Mouse (Mus musculus) yolk sac, embryonic 10.5 days (tissue): ENCODE data around the gene Gamt.
"Not testable (repeated sequence)": the region's sequence is repeated elsewhere in the genome, so short reads cannot be mapped to it uniquely, and the experiment has no call there.

Source experiments
- DNase-seq: peaks from one replicate; pipeline ENCODE4 v3.0.0-alpha.2; 2017; ENCODE audit warnings: low spot score

Gene Gamt

DNA sequence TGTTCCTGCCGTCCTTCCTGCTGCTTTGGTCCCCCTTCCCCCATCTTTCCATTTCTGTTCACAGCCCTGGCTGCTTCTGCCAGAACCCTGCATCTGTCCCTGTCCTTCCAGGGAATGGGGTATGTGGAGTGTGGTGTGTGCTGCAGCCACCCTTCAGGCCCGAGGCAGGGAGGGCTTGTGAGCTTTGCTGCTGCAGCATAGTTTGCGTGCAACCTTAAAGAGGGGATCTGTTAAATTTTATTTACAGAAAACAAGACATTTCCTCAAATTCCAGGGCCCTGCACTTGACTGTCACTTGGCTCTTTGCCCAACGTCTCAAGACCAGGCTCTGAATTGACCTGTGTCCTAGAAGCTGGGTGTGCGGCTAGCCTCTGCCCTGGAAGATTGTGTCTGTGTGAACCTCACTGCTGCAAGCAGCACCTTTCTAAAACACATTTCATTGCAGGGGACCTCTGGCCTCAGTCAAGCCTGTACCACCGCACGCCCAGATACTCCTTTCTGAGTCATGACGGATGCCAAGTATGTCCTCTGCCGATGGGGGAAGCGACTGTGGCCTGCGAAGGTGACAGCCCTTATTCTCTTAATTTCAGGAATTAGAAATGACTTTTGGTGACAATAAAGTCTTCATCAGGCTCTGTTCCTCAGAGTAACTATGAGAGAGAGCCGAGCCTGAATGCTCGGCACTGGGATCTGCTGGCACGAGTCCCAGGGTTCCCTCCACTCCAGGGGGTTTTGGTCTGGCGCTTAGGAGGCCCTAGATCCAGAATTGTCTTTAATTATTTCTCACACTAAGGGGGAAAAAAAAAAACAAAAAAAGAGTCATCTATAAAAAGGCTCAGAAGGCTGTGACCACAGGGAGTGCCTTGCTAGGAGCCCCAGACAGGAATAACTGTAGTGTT, 32.7 kb downstream of the Gamt start:
- DNase-seq = no peak

DNA sequence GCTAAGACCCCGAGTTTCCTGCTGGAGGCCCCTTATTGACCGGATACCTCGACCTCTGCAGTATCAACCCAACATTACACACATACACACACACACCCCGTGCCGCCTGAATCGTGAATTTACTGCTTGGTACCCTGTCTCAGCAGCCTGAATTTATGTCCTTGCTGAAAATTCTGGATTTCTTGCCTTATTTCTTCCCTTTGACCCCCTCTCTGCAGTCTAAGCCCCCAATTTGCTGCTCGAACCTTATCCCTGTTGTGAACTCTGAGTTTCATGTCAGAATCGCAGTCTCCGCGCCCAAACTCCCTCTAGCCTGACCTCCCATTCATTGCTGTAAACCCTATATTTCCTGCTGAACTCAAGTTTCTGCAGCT, 33.7 kb downstream of the Gamt start:
- no peak for DNase-seq

GRCm38 (mm10) chr10:80226416-80227165, 34.2 kb downstream of the Gamt start, which contains the start of gene Mum1:
TSS of gene Mum1 (plus strand) at chr10:80226434.
- DNase-seq = peak; percentile 99

GRCm38 (mm10) chr10:80226071-80226415, 34.8 kb downstream of the Gamt start:
- DNase-seq = no peak

- DNase-seq = not testable (repeated sequence)
Observed at GRCm38 (mm10) chr10:80223137-80223536, 37.7 kb downstream of the Gamt start.

DNA sequence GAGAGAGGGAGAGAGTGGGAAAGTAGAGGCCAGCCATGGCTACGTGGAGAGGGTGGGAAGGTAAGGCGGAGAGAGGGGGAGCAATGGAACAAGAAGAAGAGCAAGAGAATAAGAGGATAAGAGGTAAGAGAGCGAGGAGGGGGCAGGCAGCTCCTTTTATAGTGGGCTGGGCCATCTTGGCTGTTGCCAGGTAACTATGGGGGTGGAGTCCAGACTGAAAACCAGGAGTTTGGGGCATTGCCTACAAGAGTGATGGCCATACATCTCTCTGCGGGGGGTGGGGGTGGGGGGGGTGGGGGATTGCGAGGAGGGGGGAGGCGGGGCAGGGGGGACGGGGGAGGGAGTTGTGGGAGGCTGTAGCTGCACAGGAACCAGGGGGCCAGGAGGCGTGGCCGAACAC, 40.1 kb downstream of the Gamt start:
- no peak for DNase-seq

DNA sequence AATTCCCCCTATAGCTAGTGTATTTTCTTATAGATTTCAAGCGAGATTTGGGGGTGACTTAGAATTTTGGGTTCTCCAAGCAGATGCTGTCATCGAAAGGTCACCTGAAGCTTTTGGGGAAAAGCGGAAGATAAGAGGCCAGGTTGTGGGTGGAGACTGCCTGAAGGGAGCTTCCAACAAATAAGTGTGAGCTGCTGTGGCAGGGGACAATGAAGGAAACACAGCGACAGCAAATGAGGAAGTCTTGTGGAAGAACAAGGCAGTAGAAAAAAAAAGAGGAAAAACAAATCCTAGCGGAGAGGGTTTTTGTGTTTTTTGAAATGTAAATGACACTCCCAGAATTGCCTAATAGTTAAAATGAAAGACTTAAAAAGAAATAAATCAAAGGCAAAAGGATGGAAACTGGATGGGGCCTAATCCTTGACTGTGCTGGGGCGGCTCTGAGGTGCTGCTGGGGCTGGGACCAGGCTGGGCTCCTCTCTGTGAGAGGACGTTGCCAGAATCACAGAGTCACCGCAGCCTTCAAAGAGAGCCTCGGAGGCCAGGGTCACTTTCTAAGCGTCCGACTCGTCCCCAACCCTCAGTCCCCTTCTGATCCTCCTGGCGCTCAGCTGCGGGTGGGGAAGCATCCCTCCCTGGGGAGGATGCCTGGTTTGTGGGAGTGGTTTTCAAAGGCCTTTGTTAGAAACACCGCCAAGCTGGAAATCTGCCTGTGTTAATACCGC, 45.6 kb downstream of the Gamt start:
- DNase-seq = no peak

GRCm38 (mm10) chr10:80211547-80212103, 49.2 kb downstream of the Gamt start:
- DNase-seq = not testable (repeated sequence)

DNA sequence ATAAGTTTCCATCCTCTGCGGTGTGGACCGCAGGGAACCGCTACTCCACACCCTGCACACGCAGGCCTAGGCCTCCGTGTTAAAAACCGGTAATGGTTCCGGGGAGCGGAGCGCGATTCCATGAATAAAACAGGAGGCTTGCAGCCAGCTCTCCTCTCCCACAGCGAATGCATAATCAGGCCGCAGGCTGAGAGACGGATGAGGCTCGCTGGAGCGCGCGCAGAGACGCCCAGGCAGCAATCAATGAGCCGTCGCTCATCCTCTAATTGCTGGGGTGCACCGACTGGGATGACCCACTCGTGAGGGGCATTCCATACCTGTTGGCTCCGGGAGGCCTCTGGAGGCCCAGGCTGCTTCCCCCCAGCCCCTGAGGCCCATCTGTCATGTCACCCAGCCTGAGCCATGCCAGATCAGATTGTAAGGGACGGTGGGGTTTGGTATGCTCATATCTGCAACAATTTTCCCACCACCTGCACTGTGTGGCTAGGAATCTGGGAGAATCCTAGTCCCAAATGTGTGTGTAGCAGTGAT, 51.9 kb downstream of the Gamt start:
- DNase-seq = no peak

DNA sequence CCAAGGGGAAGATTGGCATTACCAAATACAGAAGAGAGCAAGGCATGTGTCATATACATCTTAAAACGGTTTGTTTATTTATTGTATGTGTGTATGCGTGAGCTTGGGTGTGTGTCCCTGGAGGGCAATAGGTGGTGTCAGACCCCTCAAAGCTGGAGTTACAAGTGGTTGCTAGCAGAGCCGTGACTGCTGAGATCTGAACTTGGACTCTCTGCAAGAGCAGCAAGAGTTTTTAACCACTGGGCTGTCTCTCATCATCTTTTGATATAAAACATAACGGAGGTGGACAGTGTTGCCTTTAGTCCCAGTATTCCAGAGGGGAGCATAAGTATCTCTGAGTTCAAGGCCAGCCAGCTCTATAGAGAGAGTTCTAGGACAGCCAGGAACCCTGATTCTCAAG, 52.6 kb downstream of the Gamt start:
- no peak for DNase-seq
